Mouse (Mus musculus): Measurements from ENCODE around the gene Tubb2b. TPM values are rescaled to one million over a fixed set of nuclear protein-coding genes. Genes with fewer than 3 reads are reported as not detected.

Tubb2b gene
- polyA plus RNA-seq, 1 experiment, result 13.3 TPM

GRCm38 (mm10) chr13:34136605-34137004 is 6.3 kb upstream of the Tubb2b start:
- no peak for DNase-seq (ENCODE audit: low spot score)

- no peak for DNase-seq (ENCODE audit: low spot score)
Measured at GRCm38 (mm10) chr13:34134276-34134675, 4.0 kb upstream of the Tubb2b start.

GRCm38 (mm10) chr13:34133326-34134071 is 3.2 kb upstream of the Tubb2b start:
- no peak for DNase-seq (ENCODE audit: low spot score)

GRCm38 (mm10) chr13:34132875-34133274 is 2.6 kb upstream of the Tubb2b start:
- no peak for DNase-seq (ENCODE audit: low spot score)

GRCm38 (mm10) chr13:34132299-34132698 is 2.0 kb upstream of the Tubb2b start:
- DNase-seq (ENCODE audit: low spot score), result no peak

- DNase-seq (ENCODE audit: low spot score), result no peak
Measured at GRCm38 (mm10) chr13:34131708-34132060, 1.4 kb upstream of the Tubb2b start.

- DNase-seq (ENCODE audit: low spot score), result no peak
Measured at GRCm38 (mm10) chr13:34131011-34131707, 893 bp upstream of the Tubb2b start.

GRCm38 (mm10) chr13:34129485-34130225 is 611 bp downstream of the Tubb2b start:
- DNase-seq (ENCODE audit: low spot score), result no peak

GRCm38 (mm10) chr13:34128276-34129114 is 1.8 kb downstream of the Tubb2b start:
- DNase-seq (ENCODE audit: low spot score), result no peak

GRCm38 (mm10) chr13:34125711-34126110 is 4.6 kb downstream of the Tubb2b start:
- DNase-seq (ENCODE audit: low spot score), result no peak

- no peak for DNase-seq (ENCODE audit: low spot score)
Measured at GRCm38 (mm10) chr13:34120536-34120935, 9.7 kb downstream of the Tubb2b start.

GRCm38 (mm10) chr13:34119406-34119805 is 10.9 kb downstream of the Tubb2b start:
- DNase-seq (ENCODE audit: low spot score), result no peak

GRCm38 (mm10) chr13:34118816-34119215 is 11.4 kb downstream of the Tubb2b start:
- no peak for DNase-seq (ENCODE audit: low spot score)

- DNase-seq (ENCODE audit: low spot score), result no peak
Measured at GRCm38 (mm10) chr13:34116508-34116907, 13.8 kb downstream of the Tubb2b start.

- no peak for DNase-seq (ENCODE audit: low spot score)
Measured at GRCm38 (mm10) chr13:34114654-34115053, 15.6 kb downstream of the Tubb2b start.

- DNase-seq (ENCODE audit: low spot score), result no peak
Measured at GRCm38 (mm10) chr13:34113086-34113485, 17.2 kb downstream of the Tubb2b start.

GRCm38 (mm10) chr13:34112369-34113081 is 17.7 kb downstream of the Tubb2b start:
- DNase-seq (ENCODE audit: low spot score), result no peak

- DNase-seq (ENCODE audit: low spot score), result no peak
Measured at GRCm38 (mm10) chr13:34111878-34112277, 18.4 kb downstream of the Tubb2b start.

GRCm38 (mm10) chr13:34111019-34111418 is 19.2 kb downstream of the Tubb2b start:
- no peak for DNase-seq (ENCODE audit: low spot score)

- DNase-seq (ENCODE audit: low spot score), result no peak
Measured at GRCm38 (mm10) chr13:34109677-34110058, 20.6 kb downstream of the Tubb2b start.

- DNase-seq (ENCODE audit: low spot score), result no peak
Measured at GRCm38 (mm10) chr13:34109035-34109676, 21.1 kb downstream of the Tubb2b start.
